Mouse (Mus musculus) frontal cortex, adult 2 months (tissue): ENCODE measurements around the gene Pam. TPM values are rescaled to one million over a fixed set of nuclear protein-coding genes. Genes with fewer than 3 reads are reported as not detected.
A peak's percentile ranks its signal among the peaks of the same experiment; 100 is the strongest.
"Not testable (repeated sequence)": the region's sequence is repeated elsewhere in the genome, so short reads cannot be mapped to it uniquely, and the experiment has no call there.

Experiments used
- DNase-seq, 2 experiments: peaks; one replicate each; pipeline ENCODE4 v3.0.0; 2022; ENCODE audit warnings: low spot score in 1 of 2; ENCODE audit errors: extremely low spot score in 1 of 2
- polyA plus RNA-seq: library from polyadenylated mRNA; depleted of rRNA; stranded (reverse); fragments of >200 nt; gene quantifications from 2 replicates; pipeline ENCODE4 v1.2.3, GENCODE M21; 2012

Pam gene
- polyA plus RNA-seq, 1 experiment, result 104 TPM

DNA sequence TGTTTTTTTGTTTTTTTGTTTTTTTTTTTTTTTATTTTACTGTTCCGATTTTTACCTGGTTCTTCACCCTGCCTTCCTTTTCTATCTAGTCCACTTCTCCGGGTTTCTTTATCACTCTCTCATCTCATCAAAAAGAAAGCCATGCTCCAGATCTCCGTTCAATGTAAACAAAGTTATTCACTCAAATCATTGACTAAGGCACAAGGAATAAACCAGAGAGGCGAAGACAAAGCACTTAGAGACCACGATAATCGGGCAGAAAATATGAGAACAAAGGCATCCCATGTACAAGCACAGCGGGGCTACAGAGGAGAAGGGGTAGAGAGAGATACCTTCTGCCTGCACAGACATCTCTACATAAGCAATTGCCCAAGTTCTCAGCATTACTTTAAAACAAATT is 117.9 kb downstream of the Pam start:
- no peak for DNase-seq

GRCm38 (mm10) chr1:97976873-97977473 is 118.5 kb downstream of the Pam start:
- DNase-seq, result peak; percentile 23 to 66

DNA sequence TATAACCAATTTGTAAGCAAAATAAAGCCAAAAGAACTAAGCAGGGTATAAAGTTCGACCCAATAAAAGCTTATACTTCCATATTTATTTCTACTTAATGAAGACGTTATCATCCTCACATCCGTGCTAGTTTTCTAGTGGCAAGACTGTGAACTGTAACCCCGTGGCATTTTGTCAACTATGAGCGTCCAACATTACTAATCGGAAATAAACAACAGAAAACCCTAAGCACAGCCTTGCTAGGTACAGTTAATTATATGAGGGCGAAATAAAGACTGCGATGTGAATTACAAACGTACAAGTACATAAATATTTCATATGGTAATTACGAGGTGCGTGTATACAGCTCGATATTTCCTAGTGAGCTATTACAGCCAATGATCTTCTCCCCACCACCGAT is 119.4 kb downstream of the Pam start:
- no peak for DNase-seq

DNA sequence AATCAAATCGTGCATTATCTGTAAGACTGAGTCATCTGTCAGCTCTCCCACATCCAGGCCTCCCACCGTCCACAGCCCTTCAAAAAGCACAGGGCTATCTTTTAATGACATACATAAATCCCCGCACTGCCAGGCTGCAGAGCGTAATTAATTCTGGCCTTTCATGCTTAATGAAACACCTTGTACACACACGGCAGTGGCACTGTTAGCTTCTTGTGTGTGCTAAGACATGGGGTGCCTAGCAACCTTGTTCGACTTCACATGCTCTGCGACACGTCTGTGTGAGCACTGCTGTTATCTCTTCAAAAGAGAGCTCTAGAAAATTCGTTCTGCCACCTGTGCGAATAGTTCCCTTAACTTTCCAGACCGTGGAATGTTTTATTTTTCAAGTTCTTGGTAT is 120.5 kb downstream of the Pam start:
- DNase-seq, result no peak

GRCm38 (mm10) chr1:97969765-97970164 is 125.7 kb downstream of the Pam start:
- no peak for DNase-seq

- DNase-seq, result peak in 1 of 2 experiments; percentile 62
Observed at GRCm38 (mm10) chr1:97963711-97964110, 131.7 kb downstream of the Pam start.

DNA sequence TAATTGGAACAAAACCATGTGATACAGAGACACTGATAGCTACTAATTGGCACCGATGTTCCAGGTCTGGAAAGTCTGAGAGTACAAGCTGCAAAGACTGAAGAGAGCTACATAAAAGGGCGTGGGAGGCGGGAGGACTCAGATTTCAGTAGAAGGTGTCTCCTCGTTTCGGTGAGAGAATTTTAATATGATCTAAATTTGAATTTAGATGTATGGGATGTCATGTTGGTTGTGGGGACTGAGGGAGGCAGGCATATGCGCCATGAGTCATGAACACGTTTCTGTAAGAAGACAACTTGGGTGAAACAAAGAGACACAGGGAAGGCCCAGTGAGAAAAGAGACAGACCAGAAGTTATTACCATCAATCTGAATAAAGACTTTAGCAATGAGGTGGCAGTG is 133.3 kb downstream of the Pam start:
- DNase-seq, result peak; percentile 72 to 82

GRCm38 (mm10) chr1:97960681-97961080 is 134.8 kb downstream of the Pam start:
- no peak for DNase-seq

GRCm38 (mm10) chr1:97960124-97960523 is 135.3 kb downstream of the Pam start:
- DNase-seq, result no peak

GRCm38 (mm10) chr1:97958759-97959158 is 136.7 kb downstream of the Pam start:
- no peak for DNase-seq

GRCm38 (mm10) chr1:97949258-97949657 is 146.2 kb downstream of the Pam start:
- DNase-seq, result not testable (repeated sequence)

DNA sequence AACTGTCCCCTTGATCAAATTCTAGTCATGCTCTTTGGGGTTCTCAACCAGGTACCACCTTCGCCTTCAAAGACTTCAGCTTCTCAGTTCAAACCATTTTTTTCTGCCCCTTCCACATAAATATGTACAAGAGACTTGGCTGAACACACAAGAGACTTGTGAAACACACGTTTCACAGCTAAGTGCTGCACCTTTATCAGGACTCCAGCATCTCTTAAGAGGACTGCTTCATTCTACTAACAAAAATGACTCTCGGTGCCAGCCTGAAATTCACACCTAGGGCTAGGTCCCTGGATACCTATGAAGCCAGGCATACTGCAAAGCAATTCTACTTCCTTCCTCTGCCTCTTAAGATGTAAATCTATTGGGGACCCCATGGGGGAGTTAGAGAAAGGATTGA is 148.3 kb downstream of the Pam start:
- DNase-seq, result no peak

- DNase-seq, result no peak
Observed at GRCm38 (mm10) chr1:97943908-97944608, 151.4 kb downstream of the Pam start.

GRCm38 (mm10) chr1:97943402-97943801 is 152.0 kb downstream of the Pam start:
- DNase-seq, result no peak

DNA sequence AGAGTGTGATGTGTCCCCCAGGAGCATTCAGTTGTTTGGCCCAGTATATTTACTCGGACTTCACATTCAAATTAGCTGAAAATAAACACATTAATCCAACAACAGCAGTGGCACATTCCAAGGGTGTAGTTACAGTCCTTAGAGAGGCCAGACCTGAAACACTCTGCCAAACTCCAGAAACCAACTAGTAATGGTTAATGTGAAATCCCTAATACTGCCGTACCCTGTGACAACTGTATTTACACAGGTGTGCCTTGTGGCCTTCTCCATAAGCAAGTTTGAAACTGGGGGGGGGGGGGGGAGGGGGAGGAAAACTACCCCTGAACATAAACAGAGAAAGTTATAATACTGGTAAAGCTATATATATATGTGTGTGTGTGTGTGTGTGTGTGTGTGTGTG is 152.5 kb downstream of the Pam start:
- no peak for DNase-seq

- DNase-seq, result no peak
Observed at GRCm38 (mm10) chr1:97938586-97938985, 156.9 kb downstream of the Pam start.

DNA sequence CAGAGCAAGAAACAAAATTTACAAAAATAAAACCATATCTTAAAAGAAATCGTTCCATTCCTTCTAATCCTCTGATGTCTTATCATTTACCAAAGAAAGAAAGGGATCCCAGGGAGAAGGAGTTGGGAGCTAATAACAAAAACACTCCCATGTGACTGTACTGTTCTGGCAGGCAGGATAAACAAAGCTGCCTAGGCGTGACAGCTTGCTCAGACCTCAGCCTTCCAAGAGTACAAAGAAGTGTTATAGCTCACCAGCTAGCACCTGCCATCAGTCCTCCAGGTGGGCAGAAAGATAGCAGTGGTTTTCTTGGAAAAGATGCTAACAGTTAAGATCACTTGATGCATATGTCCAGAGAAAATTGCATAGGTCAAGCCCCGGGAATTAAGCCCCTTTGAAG is 157.4 kb downstream of the Pam start:
- DNase-seq, result no peak

GRCm38 (mm10) chr1:97934940-97935339 is 160.5 kb downstream of the Pam start:
- DNase-seq, result no peak

GRCm38 (mm10) chr1:97931220-97931619 is 164.2 kb downstream of the Pam start:
- no peak for DNase-seq

- no peak for DNase-seq
Observed at GRCm38 (mm10) chr1:97929415-97930028, 165.9 kb downstream of the Pam start.

- no peak for DNase-seq
Observed at GRCm38 (mm10) chr1:97926789-97927188, 168.7 kb downstream of the Pam start.

DNA sequence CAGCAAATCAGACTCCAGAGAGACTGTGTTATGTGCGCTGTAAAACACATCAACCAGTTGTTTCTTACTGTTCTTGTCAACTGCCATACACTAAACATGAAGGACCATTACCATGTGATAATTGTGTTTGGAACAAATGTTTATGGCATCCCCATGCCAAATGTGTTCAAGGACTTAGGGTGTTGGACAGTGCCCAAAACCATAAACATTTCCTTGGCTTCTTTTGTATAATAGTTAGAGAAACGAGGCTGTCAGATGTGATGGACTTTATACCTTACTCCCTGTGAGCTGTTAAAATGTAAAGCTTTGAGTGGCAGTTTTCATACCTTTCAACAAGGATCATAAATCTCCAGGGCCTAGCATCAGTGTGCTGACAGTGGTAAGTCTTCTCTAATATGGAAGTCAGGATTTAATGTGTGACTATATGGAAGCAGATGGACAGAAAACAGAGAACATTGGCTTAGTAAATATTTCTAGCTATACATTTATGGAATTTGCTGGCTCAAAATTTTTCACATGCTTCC is 169.4 kb downstream of the Pam start:
- no peak for DNase-seq
